Mouse (Mus musculus) G1E (cell line): ENCODE measurements at regions not wholly inside any gene's neighbourhood (a gene's known extent, or its start where the extent isn't known, plus 50 kb on each side); places are given as distances from the start of the nearest gene placed in this dataset.

Experiments
- CTCF ChIP-seq: IDR thresholded peaks from 2 replicates; pipeline ENCODE4 v1.5.1; 2012; ENCODE audit warnings: low read depth, low read length, inconsistent platforms, mixed read lengths
- GATA1 ChIP-seq: IDR thresholded peaks from 2 replicates; pipeline ENCODE4 v1.6.1; 2012; ENCODE audit warnings: borderline replicate concordance, low read length, inconsistent platforms, mixed read lengths
- GATA2 ChIP-seq: IDR thresholded peaks from 2 replicates; pipeline ENCODE4 v1.6.1; 2012; ENCODE audit warnings: low read depth, low read length, inconsistent platforms, borderline replicate concordance
- TAL1 ChIP-seq: conservative IDR thresholded peaks from 2 replicates; pipeline ENCODE4 v1.6.1; 2012; ENCODE audit warnings: low read depth, low read length, inconsistent platforms, mixed read lengths

GRCm38 (mm10) chr9:82712769-82713733, 116.3 kb upstream of the Irak1bp1 start:
- TF ChIP-seq CTCF: no peak
- TF ChIP-seq TAL1: peak; percentile 39
- no peak for TF ChIP-seq GATA1
- TF ChIP-seq GATA2: no peak
